Mouse (Mus musculus): ENCODE data around the gene Adrb1. TPM values are rescaled to one million over a fixed set of nuclear protein-coding genes. Genes with fewer than 3 reads are reported as not detected.
A peak's percentile ranks its signal among the peaks of the same experiment; 100 is the strongest.
"Not testable (repeated sequence)": the region's sequence is repeated elsewhere in the genome, so short reads cannot be mapped to it uniquely, and the experiment has no call there.

Gene Adrb1
- polyA plus RNA-seq, 1 experiment from 2014 or later, result 1.2 TPM

DNA sequence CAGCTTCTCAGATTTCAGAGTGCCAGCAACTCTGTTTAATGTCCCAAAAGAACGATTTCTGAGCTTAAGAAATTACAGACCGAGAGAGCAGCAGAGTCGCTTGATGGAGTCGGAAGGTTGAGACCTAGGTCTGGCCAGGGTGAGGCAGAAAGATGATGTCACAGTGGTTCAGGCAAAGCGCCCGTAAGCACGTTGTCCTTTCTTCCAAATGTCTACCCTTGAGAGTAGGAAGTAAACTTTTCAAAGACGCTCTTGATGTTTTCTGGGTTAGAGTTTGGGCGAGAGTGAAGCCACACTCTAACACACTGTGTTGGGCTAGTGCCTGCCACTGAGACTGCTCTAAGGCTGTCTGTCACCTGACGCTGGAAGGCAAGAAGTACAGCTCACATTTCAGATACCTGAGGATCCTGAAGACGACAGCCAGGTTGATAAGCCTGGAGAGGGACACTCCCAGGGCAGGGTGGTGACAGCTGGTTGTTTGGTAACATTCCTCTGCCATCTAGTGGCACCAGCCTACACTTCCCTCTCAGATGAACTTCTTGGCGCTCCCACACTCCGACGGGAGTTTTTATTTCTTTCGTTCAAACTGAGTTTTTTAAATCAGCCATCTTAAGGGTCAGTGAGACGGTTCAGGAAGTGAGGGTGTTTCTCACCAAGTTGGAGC is 54.9 kb downstream of the Adrb1 start:
- Histone ChIP-seq H3K4me3 (replicated peaks) (0 out of 2 replicates have a peak overlapping the region, but pooled peaks have one; percentile 20), H3K27me3 (replicated peaks) (0 out of 2 replicates have a peak, but pooled peaks cover 4% of the 10 kb centered on the region), H3K9ac (no peak overlapping the region), H3K4me2 (peak overlapping the region; percentile 36), H3K4me1 (peaks cover 15% of the 10 kb centered on the region), H3K9me3 (no peaks in the 10 kb centered on the region), H3K36me3 (no peaks in the 10 kb centered on the region), H3K27ac (no peak overlapping the region)
- no peak for ATAC-seq (ENCODE audit: insufficient read depth, low FRiP score, low read depth)
- WGBS, result 22% methylated on average over 16 of the region's 16 CpGs

DNA sequence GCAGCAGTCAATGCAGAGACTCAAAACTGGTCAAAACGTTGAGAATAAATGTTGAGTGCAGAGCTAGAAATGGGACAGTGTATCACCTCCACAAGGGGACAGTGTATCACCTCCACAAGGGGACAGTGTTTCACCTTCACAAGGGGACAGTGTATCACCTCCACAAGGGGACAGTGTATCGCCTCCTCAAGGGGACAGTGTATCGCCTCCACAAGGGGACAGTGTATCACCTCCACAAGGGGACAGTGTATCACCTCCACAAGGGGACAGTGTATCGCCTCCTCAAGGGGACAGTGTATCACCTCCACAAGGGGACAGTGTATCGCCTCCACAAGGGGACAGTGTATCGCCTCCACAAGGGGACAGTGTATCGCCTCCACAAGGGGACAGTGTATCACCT is 56.5 kb downstream of the Adrb1 start:
- not testable (repeated sequence) for H3K27me3 ChIP-seq (replicated peaks); H3K9ac ChIP-seq; H3K27ac ChIP-seq; ATAC-seq (ENCODE audit: insufficient read depth, low FRiP score, low read depth); H3K4me3 ChIP-seq (replicated peaks); H3K36me3 ChIP-seq; H3K9me3 ChIP-seq; H3K4me2 ChIP-seq
- 90% methylated on average over 7 of the region's 7 CpGs for WGBS
- H3K4me1 ChIP-seq, result peaks cover 15% of the 10 kb centered on the region

Other genes starting within 250 kb of the Adrb1 start
- 24.9 and 25.7 TPM in 2 replicates for gene Dclre1a, start 174.0 kb upstream of the Adrb1 start, polyA plus RNA-seq (2015; fragmentation: Nextera tagmentation; extraction: Ambion mirVana)
- 16.6 and 16.9 TPM in 2 replicates for gene Nhlrc2, start 173.9 kb upstream of the Adrb1 start, polyA plus RNA-seq (2015; fragmentation: Nextera tagmentation; extraction: Ambion mirVana)
- 19.5 and 23.6 TPM in 2 replicates for gene Ccdc186, start 100.0 kb downstream of the Adrb1 start, polyA plus RNA-seq (2015; fragmentation: Nextera tagmentation; extraction: Ambion mirVana)
- gene Tdrd1, start 104.0 kb downstream of the Adrb1 start, polyA plus RNA-seq (2015; fragmentation: Nextera tagmentation; extraction: Ambion mirVana), result 1.6 and 1.7 TPM in 2 replicates
- gene Vwa2, start 152.1 kb downstream of the Adrb1 start, polyA plus RNA-seq (2015; fragmentation: Nextera tagmentation; extraction: Ambion mirVana), result 2.4 and 2.6 TPM in 2 replicates

Measured in stomach, embryonic 15.5 days (tissue).